Mouse (Mus musculus) CH12.LX (cell line): Measurements from ENCODE around the gene Kcnj6.

ENCODE experiments used
- CTCF ChIP-seq, 2 experiments: IDR thresholded peaks in 1 of 2; conservative IDR thresholded peaks in 1 of 2; 2 replicates each; pipeline ENCODE4 v1.5.1; 2011 to 2012; ENCODE audit warnings: low read depth in 2 of 2, low read length in 2 of 2, improper control_type of control experiment in 1 of 2, inconsistent platforms in 1 of 2, mild to moderate bottlenecking in 1 of 2, moderate library complexity in 1 of 2
- E2F4 ChIP-seq: IDR thresholded peaks from 2 replicates; pipeline ENCODE4 v1.6.1; 2011; ENCODE audit warnings: low read depth, low read length, improper control_type of control experiment; ENCODE audit not compliant: insufficient replicate concordance
- EP300 ChIP-seq: IDR thresholded peaks from 2 replicates; pipeline ENCODE4 v1.6.1; 2011; ENCODE audit warnings: low read length, improper control_type of control experiment
- HCFC1 ChIP-seq: IDR thresholded peaks from 2 replicates; pipeline ENCODE4 v1.6.1; 2012; ENCODE audit warnings: low read depth, mild to moderate bottlenecking, inconsistent platforms, low read length, improper control_type of control experiment
- MAX ChIP-seq: IDR thresholded peaks from 2 replicates; pipeline ENCODE4 v1.6.1; 2011; ENCODE audit warnings: low read length, improper control_type of control experiment
- MEF2A ChIP-seq: IDR thresholded peaks from 2 replicates; pipeline ENCODE4 v1.6.1; 2014; ENCODE audit warnings: low read depth, mild to moderate bottlenecking, inconsistent platforms, low read length, improper control_type of control experiment, borderline replicate concordance
- SMC3 ChIP-seq: IDR thresholded peaks from 2 replicates; pipeline ENCODE4 v1.6.1; 2011; ENCODE audit warnings: low read depth, low read length, improper control_type of control experiment
- ZMIZ1 ChIP-seq: IDR thresholded peaks from 2 replicates; pipeline ENCODE4 v1.6.1; 2012; ENCODE audit warnings: low read depth, mild to moderate bottlenecking, inconsistent platforms, low read length, improper control_type of control experiment
- ZNF384 ChIP-seq: IDR thresholded peaks from 2 replicates; pipeline ENCODE4 v1.6.1; 2012; ENCODE audit warnings: low read depth, low read length, improper control_type of control experiment, inconsistent platforms

DNA sequence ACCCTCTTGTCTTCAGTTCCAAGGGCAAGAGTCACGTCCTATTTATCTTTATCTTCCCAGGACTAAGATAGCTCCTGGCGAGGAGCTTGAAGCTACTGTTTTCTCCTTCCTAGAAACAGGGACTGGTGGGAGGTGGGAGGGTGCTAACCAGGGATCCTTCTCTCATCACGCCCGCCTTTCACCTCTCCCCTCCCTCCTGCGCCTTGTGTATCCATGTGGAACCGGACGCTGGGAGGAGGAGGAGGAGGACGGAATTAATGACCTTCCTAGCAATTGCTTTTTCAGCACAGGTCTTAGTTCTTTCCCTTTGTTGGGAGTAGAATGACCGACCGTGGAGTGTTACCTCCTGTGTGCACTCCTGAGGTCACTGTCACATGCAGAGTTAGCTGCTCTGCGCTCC lies 108.9 kb downstream of the Kcnj6 start:
- TF ChIP-seq MAX (no peak), CTCF (conservative IDR thresholded peaks at IDR 0.05 in 1 of 2, IDR thresholded peaks at IDR 0.05 in 1 of 2; ENCODE audit: low read depth in 2 of 2, low read length in 2 of 2) (no peak), HCFC1 (no peak), EP300 (no peak), SMC3 (no peak), ZNF384 (no peak), MEF2A (no peak), ZMIZ1 (no peak), E2F4 (no peak)
